Mouse (Mus musculus): ENCODE measurements around the gene Vax1.

DNA sequence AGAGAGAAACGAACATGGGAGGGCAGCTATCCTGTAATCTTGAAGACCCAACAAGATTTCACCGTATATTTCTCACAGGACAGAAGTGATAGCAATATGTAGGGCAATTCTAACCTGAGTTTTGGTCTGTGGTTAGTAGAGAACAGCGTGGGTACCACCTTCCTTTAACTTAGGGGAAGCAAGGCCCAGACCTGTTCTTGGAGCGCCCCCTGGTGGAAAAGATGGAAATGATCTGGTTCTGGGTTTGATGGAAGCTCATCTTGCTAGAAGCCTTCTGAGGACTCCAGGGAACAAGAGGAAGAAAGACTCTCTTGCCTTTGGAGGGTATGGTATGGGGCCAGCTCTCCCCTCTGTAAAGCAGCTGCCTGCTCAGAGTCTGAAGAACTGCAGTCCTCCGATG, 38.6 kb upstream of the Vax1 start:
- TF ChIP-seq CTCF (IDR thresholded peaks at IDR 0.05; ENCODE audit: low read depth) (peak; percentile 78), EP300 (IDR thresholded peaks at IDR 0.05; ENCODE audit: low read depth) (no peak)

Measured in heart, postnatal 0 days (tissue).